Mouse (Mus musculus) liver, adult 10 weeks (tissue): ENCODE measurements around the gene Abcd3. TPM values are rescaled to one million over a fixed set of nuclear protein-coding genes. Genes with fewer than 3 reads are reported as not detected.

Experiments used
- polyA plus RNA-seq: library from polyadenylated mRNA; stranded (reverse); fragments of 350-450 nt; fragmentation: Illumina TruSeq; extraction: RNeasy Lipid Tissue Mini Kit (QIAGEN cat#74804); gene quantifications from one replicate; pipeline ENCODE4 v1.2.3, GENCODE M21; 2014; ENCODE audit warnings: low read depth, low replicate concordance

Abcd3 gene
- polyA plus RNA-seq: 871 TPM

GRCm38 (mm10) chr3:121814877-121815548 lies at the start of gene Abcd3:
TSS of gene Abcd3 (minus strand) at chr3:121815302.

GRCm38 (mm10) chr3:121722971-121723844 lies 91.9 kb downstream of the Abcd3 start, which contains the start of gene F3:
TSS of gene F3 (plus strand) at chr3:121723537.

Other genes starting within 250 kb of the Abcd3 start
- gene 4930432M17Rik, start 144.5 kb downstream of the Abcd3 start, polyA plus RNA-seq: not detected
- gene F3, start 91.8 kb downstream of the Abcd3 start, polyA plus RNA-seq: 10.4 TPM
- 87.6 TPM for gene Arhgap29, start 137.2 kb upstream of the Abcd3 start, polyA plus RNA-seq
- gene Abca4, start 229.1 kb upstream of the Abcd3 start, polyA plus RNA-seq: not detected